Mouse (Mus musculus): Measurements from ENCODE around the gene Edem3. TPM values are rescaled to one million over a fixed set of nuclear protein-coding genes. Genes with fewer than 3 reads are reported as not detected.

Edem3 gene
- polyA plus RNA-seq, 1 experiment from 2014 or later, result 30.2 TPM

GRCm38 (mm10) chr1:151858474-151858873 is 103.3 kb downstream of the Edem3 start:
- H3K36me3 ChIP-seq, result no peaks in the 10 kb centered on the region
- no peaks in the 10 kb centered on the region for H3K9me3 ChIP-seq (replicated peaks)
- H3K27ac ChIP-seq, result no peak overlapping the region
- no peak overlapping the region for H3K4me2 ChIP-seq (replicated peaks)
- 100% methylated on average over 1 of the region's 1 CpGs for WGBS
- H3K4me3 ChIP-seq, result no peak overlapping the region
- H3K9ac ChIP-seq, result no peak overlapping the region
- no peaks in the 10 kb centered on the region for H3K4me1 ChIP-seq
- ATAC-seq (ENCODE audit: low FRiP score), result no peak
- H3K27me3 ChIP-seq, result no peaks in the 10 kb centered on the region

- Histone ChIP-seq H3K9ac (no peak overlapping the region), H3K27me3 (no peaks in the 10 kb centered on the region), H3K4me2 (replicated peaks) (no peak overlapping the region), H3K9me3 (replicated peaks) (no peaks in the 10 kb centered on the region), H3K4me1 (0 out of 2 replicates have a peak, but pooled peaks cover 3% of the 10 kb centered on the region), H3K27ac (no peak overlapping the region), H3K4me3 (no peak overlapping the region), H3K36me3 (no peaks in the 10 kb centered on the region)
- no peak for ATAC-seq (ENCODE audit: low FRiP score)
- WGBS, result 69% methylated on average over 20 of the region's 20 CpGs
Measured at GRCm38 (mm10) chr1:151861334-151861995, 106.3 kb downstream of the Edem3 start.

GRCm38 (mm10) chr1:151862109-151862508 is 106.9 kb downstream of the Edem3 start:
- H3K36me3 ChIP-seq, result no peaks in the 10 kb centered on the region
- no peak overlapping the region for H3K4me3 ChIP-seq
- H3K9me3 ChIP-seq (replicated peaks), result no peaks in the 10 kb centered on the region
- H3K9ac ChIP-seq, result no peak overlapping the region
- no peak overlapping the region for H3K4me2 ChIP-seq (replicated peaks)
- ATAC-seq (ENCODE audit: low FRiP score), result no peak
- no peaks in the 10 kb centered on the region for H3K27me3 ChIP-seq
- H3K27ac ChIP-seq, result no peak overlapping the region
- WGBS, result 93% methylated on average over 8 of the region's 8 CpGs
- H3K4me1 ChIP-seq, result 0 out of 2 replicates have a peak, but pooled peaks cover 3% of the 10 kb centered on the region

GRCm38 (mm10) chr1:151863135-151863796 is 108.1 kb downstream of the Edem3 start:
- Histone ChIP-seq H3K4me3 (no peak overlapping the region), H3K27ac (no peak overlapping the region)

GRCm38 (mm10) chr1:151863797-151864147 is 108.6 kb downstream of the Edem3 start:
- 87% methylated on average over 12 of the region's 12 CpGs for WGBS
- no peak overlapping the region for H3K4me3 ChIP-seq
- H3K4me1 ChIP-seq, result 0 out of 2 replicates have a peak, but pooled peaks cover 3% of the 10 kb centered on the region
- H3K9me3 ChIP-seq (replicated peaks), result no peaks in the 10 kb centered on the region
- H3K9ac ChIP-seq, result no peak overlapping the region
- no peak for ATAC-seq (ENCODE audit: low FRiP score)
- no peak overlapping the region for H3K27ac ChIP-seq
- no peaks in the 10 kb centered on the region for H3K27me3 ChIP-seq
- H3K36me3 ChIP-seq, result no peaks in the 10 kb centered on the region
- no peak overlapping the region for H3K4me2 ChIP-seq (replicated peaks)

More at GRCm38 (mm10) chr1:151863135-151863796, 108.1 kb downstream of the Edem3 start:
- H3K4me1 ChIP-seq, result 0 out of 2 replicates have a peak, but pooled peaks cover 3% of the 10 kb centered on the region
- H3K9me3 ChIP-seq (replicated peaks), result no peaks in the 10 kb centered on the region
- no peaks in the 10 kb centered on the region for H3K36me3 ChIP-seq
- no peaks in the 10 kb centered on the region for H3K27me3 ChIP-seq
- H3K4me2 ChIP-seq (replicated peaks), result no peak overlapping the region
- 81% methylated on average over 17 of the region's 17 CpGs for WGBS
- ATAC-seq (ENCODE audit: low FRiP score), result no peak
- H3K9ac ChIP-seq, result no peak overlapping the region

GRCm38 (mm10) chr1:151864326-151864725 is 109.2 kb downstream of the Edem3 start:
- no peaks in the 10 kb centered on the region for H3K27me3 ChIP-seq
- ATAC-seq (ENCODE audit: low FRiP score), result no peak
- no peaks in the 10 kb centered on the region for H3K36me3 ChIP-seq
- no peak overlapping the region for H3K27ac ChIP-seq
- H3K4me2 ChIP-seq (replicated peaks), result no peak overlapping the region
- 92% methylated on average over 6 of the region's 6 CpGs for WGBS
- H3K4me3 ChIP-seq, result no peak overlapping the region
- no peak overlapping the region for H3K9ac ChIP-seq
- H3K4me1 ChIP-seq, result 0 out of 2 replicates have a peak, but pooled peaks cover 3% of the 10 kb centered on the region
- no peaks in the 10 kb centered on the region for H3K9me3 ChIP-seq (replicated peaks)

Other genes starting within 250 kb of the Edem3 start
- 1.2 and 1.9 TPM in 2 replicates for gene Fam129a, start 184.2 kb upstream of the Edem3 start, polyA plus RNA-seq (2016; fragmentation: Nextera tagmentation; extraction: Ambion mirVana)